Mouse (Mus musculus): ENCODE measurements around the gene Gm20403.
"Not testable (repeated sequence)": the region's sequence is repeated elsewhere in the genome, so short reads cannot be mapped to it uniquely, and the experiment has no call there.

Gene Gm20403

DNA sequence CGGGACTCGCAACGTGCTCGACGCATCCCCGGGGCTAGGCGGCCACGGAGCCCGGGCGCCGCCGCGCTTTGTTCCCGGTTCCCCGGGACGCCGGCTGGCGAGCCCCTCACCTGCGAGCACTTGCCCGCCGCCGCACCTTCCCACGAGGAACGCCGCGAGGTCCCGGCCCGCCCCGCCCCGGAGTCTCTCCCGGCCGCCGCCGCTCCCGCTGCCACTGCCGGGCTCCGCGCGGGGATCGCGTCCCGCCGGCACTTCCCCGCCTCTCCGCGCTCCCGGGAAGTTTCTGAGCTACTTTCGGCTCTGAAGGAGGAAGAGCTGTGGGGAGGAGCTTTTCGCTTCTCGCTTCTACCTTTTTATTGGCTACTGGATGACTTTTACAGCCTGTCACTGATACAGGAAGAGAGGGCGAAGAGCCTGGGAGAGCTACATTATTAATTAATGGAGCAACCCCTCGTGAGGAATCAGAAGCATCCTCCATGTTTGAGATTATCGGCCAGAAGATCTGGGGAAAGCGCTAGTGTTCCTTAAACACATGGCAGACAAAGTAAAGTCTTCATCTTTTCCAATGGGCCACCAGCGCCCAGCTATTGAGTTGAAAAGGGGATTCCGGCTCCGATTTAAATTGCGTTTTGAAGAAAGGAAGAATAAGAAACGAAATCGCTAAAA lies at the start of gene Gm20403:
Gene Gm20403, minus strand, starts transcription at position 478 of the 666 bp plus-strand sequence.
- peak; percentile 69 for DNase-seq (ENCODE audit: low spot score)

DNA sequence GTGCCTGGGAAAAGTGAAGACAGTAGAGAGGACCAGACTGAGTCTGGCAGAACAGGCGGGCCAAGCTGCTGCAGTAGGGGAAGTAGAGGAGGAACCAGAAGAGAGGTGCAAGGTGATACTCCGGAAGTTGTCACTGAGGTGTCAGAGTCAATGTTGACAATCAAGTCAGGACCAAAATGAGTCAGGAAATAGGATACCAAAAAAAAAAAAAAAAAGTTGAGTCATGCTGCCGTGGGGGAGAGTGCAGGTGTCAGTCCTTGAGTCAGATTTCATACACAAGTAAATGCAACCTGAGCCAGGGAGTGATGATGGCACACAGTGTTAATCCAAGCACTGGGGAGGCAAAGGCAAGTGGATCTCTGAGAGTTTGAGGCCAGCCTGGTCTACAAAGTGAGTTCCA lies 40.8 kb upstream of the Gm20403 start:
- DNase-seq (ENCODE audit: low spot score) = no peak

DNA sequence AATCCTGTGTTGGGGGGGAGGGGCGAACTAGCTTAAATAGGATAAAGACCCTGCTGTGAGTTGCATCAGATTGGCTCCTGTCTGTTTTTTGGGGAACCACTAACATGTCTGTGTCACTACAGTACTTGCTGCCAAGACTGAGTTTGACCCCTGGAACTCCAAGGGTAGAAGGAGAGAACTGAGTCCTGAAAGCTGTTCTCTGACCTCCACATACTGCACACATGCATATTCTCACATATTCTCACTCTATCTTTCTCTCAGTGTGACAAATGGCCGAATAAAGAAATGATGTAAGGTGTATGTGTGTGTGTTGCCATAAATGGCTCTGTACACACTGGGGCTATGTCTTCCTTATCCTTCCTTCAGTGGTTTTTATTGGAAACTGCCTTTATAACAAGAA lies 37.0 kb upstream of the Gm20403 start:
- no peak for DNase-seq (ENCODE audit: low spot score)

DNA sequence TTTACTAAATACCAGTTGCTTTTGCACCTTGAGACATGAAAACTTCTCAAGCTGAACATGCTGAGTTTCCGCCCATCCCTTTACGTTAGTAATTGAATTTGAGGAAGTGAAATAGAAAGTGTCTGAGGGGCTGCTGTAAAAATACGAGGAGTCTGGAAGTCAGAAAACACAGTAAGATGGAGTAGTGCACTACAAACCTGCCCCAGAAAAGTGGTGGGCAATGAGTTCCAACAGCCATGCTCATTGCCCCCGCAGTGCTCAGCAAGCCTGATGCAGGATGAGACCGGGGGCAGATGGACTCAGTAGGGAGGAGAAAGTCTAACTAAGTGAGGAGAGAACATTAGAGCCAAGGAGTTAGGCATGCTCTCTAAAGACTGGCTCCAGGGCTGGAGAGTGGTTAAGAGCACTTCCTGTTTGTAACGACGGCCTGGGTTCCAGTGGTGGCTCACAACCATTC lies 33.1 kb upstream of the Gm20403 start:
- DNase-seq (ENCODE audit: low spot score) = no peak

DNA sequence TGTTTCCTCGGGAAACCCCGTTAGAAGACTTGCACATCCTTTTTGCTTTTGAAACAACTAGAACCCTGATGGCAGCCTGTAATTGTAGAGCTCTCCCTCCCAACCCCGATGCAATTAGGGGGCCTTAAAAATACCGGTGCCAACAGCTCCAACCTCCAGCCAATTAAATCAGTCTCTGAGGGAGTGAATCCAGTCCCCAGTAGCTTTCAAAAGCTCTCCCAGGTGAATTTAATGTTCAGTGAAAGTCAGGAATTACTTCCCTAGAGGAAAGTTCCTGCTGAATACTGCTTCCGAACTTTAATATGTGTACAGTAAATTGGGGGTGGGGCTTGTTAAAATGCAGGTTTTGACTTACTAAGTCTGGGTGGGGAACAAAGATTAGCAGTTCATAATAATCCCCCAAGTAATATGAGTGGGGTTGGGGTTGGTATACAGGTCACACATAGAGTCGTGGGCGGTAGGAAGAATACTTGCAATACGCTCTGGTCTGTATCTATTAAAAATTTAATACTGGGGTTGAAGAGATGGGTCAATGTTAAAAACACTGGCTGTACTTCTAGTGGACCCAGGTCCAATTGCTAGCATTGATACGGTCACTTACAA lies 30.9 kb upstream of the Gm20403 start:
- no peak for DNase-seq (ENCODE audit: low spot score)

DNA sequence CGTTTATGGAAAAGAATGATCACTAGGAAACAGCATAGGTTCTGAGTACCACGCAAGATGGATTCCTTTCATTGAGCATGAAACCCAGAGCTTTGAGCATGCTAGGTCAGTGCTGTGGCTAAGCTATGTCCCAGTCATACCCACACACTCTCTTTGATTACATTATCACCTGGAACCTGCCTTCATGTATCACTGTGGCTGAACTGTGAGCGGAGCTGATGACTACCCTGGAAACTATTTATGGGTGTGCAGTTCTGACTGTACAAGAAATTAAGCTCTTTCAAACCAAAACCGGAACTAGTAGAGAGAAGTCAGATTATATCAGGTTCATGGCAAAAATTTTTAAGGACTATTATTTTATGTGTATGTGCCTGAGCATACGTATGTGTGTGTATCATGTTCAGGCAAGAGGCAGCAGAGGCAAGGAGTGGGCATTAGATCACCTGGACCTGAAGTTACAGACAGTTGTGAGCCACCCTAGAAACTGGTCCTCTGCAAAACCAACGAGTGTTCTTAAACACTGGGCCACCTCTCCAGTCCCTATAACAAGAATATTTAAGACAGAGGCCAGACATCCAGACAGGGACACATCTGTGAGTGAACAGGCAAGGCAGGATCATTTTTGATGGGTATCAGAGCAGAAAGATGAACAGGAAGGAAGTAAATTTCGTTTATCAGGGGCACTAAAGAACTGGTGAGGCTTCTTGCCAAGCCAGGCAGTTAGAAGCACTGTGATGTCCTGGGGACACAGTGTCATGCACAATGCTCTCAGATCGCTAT lies 30.2 kb upstream of the Gm20403 start:
- no peak for DNase-seq (ENCODE audit: low spot score)

DNA sequence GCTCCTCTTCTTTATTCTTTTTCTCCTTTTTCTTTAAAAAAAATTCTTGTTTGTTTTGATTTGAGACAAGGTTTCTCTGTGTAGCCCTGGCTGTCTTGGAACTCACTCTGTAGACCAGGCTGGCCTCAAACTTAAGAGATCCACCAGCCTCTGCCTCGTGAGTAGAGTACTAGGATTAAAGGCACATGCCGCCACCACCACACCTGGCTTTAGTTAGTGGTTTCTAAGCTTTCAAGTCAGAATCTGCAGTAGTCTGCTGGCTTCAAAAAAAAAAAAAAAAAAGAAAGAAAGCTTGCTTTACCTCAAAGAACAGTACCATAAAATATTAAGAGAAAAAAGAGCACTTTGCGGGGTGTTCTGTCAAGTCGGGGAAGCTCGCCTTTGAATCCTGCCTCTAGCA lies 29.1 kb upstream of the Gm20403 start:
- DNase-seq (ENCODE audit: low spot score) = no peak

DNA sequence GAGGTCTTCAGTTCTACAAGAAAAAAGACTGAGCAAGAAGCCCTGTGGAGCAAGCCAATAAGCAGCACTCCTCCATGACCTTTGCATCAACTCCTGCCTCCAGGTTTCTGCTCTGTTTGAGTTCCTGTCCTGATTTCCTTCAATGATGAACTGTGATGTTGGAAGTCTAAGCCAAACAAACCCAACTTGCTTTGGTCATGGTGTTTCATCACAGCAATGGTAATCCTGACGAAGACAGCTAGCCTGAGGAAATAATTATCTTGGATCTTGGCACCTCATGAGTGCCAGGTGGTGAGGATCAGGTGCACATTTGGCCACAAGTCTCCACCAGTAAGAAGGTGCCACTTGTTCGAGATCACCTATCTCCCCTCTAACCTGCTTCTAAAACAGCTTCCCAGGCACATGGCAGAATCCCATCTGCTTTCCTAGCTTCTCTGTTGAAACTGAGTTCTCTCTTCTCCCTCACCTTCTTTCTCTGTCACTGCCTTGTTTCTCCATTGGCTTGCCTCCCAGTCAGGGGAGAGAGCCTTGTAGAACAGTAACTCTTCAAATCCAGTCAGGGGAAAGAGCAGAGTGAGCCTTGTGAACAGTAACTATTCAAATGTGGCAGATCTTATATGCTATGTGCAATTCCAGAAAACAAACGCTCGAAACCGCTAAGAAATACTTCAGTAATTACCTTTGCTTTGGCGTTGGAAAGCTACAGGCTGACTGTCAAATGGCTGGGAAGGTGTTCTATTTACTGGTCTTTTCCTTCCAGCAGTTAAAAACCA lies 27.5 kb upstream of the Gm20403 start, which contains the start of gene Baz1a:
Gene Baz1a, minus strand, starts transcription at position 723 of the 773 bp plus-strand sequence.
- DNase-seq (ENCODE audit: low spot score) = no peak

DNA sequence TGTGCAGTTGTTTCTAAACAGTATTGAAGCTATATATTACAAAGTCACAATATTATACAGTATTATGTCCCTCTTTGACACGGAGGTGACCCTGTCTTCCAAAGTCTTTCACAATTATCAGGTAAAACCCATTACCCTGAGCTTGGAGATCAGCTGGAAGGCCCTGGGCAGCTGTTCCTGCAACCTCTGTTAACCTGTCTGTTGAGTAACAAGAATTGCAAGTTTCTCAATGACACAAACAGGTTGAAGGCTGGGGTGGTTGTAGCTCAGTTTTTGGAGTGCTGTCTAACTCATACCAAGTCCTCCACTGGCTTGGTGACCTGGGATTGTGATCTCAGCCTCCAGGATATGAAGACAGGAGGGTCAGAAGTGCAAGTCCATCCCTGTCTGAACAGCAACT lies 26.7 kb upstream of the Gm20403 start:
- DNase-seq (ENCODE audit: low spot score) = no peak

DNA sequence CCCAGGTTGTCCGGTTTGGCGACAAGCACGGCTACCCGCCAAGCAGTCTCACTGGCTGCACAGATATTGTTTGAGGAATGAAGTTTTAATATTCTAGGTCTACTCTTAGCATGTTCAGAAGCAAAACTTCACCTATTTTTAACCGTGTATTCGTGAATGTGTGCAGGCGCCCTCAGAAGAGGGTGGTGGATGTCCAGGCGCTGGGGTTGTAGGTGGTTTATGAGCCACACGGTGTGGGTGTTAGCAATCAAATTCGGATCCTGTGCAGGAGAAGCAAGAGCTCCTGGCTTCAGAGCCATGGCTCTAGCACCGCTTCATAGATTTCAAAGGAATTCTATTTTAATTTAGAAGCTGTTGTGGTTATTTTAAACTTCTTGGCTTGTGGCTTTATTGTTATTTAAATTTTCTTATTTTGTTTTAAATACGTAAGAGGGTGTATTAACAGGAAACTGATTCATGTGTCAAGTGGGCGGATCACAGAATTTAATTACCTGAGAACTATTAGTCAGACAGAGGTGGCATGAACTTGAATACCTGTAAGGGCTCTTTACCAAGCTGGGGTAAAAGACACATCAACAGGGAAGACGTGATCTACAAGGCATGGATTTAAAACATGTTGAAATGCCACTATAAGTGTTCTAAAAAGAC lies 21.2 kb upstream of the Gm20403 start:
- no peak for DNase-seq (ENCODE audit: low spot score)

DNA sequence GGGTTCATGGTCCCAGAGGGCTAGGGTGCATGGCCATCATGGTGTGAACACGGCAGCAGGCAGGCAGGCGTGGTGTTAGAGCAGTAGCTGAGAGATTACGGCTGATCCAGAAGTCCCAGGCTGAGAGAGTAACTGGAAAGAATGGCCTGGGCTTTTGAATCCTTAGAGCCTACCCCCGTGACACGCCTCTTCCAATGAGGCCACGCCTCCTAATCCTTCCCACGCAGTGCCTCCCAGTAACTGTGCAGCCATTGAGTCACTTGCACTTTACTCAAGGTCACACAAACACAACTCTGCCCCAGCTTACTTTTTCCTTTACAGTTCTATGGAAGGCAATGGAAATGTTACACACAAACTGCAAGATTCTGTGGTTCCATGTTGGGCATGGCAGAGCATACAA lies 19.7 kb upstream of the Gm20403 start:
- DNase-seq (ENCODE audit: low spot score) = no peak

DNA sequence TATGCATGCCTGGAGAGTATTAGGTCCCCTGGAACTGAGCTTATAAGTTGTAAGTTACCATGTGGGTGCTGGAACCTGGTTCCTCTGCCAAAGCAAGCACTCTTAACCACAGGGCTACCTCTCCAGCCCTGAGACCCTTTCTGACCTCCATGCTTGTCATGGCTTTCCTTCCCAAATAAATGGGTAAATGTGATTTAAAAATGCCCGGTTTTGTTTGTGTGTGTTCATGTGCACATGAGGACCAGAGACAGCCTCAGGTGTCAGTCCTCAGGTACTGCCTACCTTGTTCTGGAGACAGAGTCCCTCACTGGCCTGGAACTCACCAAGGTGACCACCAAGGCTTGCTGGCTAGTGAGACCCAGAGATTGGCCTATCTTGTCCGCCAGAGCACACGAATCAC lies 18.1 kb upstream of the Gm20403 start:
- DNase-seq (ENCODE audit: low spot score) = no peak

DNA sequence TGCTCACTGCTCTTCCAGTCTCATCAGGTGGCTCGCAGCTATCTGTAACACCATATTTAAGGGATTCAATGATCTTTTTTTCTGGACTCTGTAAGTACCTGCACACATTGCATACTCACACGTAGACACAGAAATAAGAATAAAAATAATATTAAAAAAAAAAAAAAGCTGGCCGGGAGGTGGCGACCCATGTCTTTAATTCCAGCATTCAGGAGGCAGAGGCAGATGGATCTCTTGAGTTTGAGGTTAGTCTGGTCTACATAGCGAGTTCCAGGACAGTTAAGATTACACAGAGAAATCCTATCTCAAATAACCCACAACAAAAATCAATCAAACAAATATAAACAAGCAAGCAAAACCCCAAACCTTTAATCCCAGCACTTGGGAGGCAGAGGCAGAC lies 17.5 kb upstream of the Gm20403 start:
- no peak for DNase-seq (ENCODE audit: low spot score)

DNA sequence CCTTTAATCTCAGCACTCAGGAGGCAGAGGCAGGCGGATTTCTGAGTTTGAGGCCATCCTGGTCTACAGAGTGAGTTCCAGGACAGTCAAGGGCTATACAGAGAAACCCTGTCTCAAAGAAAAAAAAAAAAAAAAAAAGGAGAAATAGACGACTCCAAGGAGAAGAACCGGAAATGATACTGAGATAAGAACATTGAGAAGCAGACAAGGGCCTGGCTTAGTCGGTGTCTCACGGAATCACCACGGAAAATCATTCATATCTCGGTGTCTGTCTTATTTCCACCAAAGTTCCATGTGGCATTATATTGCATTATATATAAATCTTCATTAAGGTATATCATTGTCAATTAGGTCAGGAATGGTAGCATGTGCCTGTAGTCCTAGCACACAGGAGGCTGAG lies 16.2 kb upstream of the Gm20403 start:
- not testable (repeated sequence) for DNase-seq (ENCODE audit: low spot score)

DNA sequence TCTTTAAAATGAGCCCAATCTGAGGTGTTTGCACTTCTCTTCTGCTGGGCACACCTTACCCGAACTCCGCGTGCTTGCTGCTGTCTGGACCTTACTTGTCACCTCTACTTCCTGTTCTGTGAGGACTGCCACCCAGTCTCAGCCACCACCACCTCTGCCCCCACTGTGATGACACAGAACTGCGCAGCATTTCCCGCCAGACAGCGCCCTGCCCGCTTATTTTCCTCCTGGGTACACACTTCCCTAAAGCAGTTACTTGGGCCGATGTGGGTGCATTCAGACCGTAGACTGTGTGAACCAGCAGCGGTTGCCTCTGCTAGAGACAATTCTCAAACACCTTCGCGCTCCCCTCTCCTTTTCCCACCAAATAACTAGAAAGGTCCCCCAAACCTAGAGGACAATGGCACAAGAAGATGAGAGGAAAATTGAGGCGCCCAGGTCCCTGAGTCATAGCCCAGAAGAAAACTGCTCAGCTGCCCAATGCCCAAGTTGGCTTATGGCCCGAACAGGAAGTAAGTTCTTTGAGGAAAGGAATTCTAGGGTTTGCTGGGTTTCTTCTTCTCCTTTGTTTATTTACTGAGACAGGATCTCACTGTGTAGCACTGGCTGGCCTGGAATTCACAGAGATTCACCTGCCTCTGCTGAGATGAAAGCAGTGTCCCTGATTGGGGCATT lies 12.8 kb upstream of the Gm20403 start:
- no peak for DNase-seq (ENCODE audit: low spot score)

DNA sequence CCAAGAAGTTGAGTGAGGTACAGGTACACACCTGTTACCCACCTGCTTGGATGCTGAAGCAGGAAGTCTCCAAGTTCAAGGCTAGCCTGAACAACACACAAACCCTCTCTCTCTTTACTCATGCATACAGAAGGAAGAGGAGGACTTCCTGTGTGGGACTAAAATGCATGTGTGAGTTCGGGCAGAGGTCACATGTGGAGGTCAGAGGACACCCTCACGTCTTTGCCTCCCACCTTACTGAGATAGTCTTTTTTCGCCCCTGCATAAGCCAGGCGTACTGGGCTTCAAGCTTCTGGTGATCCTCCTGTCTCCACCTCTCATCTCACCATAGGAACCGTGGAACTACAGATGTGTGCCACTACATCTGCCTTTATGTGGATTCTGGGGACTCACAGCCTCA lies 12.1 kb upstream of the Gm20403 start:
- DNase-seq (ENCODE audit: low spot score) = no peak

DNA sequence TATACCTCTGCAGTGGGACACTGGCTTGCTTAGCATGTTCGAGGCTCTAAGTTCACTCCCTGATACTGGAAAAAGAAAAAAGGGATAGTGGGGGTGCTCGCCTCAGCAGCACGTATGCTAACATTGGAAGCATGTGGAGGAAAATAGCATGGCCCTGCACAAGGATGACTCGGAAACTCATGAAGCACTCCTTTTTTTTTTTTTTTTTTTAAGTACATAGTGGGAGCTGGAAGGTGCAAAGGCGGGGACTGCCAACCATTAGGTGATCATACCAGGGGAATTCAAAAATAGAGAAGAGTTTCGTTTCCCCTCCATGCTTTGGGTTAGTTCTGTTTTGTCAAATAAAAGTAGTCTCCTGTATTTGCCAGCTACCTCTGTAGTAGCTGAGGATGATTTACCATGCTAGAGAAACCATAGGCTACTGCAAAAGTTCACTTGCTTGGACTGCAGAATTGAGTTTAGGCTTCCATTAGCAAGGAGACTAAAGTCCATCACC lies 10.7 kb upstream of the Gm20403 start:
- DNase-seq (ENCODE audit: low spot score) = no peak

DNA sequence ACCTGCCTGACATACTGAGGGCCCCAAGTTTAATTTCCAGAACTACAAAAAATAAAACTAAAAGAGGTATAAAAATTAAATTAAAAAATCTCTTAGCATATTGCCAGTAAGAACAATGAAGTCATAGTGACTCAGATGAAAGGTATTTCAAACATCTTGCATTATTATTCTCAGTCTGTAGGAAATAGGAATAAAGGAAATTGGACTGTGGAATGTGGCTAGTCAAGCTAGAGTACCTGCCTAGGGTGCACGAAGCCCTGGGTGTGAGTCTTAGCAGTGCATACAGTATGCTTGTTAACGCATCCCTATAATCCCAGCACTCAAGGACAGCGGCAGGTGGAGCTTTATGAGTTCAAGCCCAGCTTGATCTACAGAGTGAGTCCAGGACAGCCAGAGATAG lies 9.6 kb upstream of the Gm20403 start:
- DNase-seq (ENCODE audit: low spot score) = no peak

DNA sequence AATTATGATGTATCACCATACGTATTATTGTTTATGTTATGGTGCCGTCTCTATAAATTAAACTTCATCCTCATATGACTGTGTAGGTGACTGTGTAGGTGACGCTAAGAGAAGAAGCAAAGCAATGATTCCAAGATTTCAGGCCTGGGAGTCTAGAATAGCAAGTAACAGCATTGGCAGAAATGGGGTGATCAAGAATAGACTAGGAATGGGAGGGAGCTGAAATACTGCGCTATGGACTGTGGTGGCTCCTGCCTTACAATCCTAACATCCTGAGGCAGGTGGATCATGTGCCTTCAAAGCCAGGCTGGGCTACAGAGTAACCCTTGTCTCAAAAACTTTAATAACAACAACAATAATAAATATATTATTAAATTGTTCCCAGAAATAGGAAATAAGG lies 8.1 kb upstream of the Gm20403 start:
- DNase-seq (ENCODE audit: low spot score) = no peak

DNA sequence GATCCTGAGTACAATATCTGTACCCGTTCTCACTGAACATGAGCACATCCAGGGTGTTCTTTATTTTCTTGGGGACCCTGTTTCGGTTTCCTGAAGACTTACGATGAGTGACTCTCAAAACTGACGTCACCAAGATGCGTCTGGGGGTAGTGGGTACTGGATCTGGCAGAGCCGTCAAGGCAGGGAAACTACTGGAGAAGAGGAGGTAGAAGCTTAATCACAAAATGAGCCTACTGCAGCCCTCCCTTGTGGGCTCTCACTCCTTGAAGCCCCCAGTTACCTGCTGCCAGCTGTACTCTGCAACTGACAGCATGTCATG lies 7.7 kb upstream of the Gm20403 start:
- no peak for DNase-seq (ENCODE audit: low spot score)

Measured in yolk sac, embryonic 10.5 days (tissue).